Mouse (Mus musculus) CH12.LX (cell line): ENCODE data around the gene Sema3c. TPM values are rescaled to one million over a fixed set of nuclear protein-coding genes. Genes with fewer than 3 reads are reported as not detected.

ENCODE experiments used
- DNase-seq: peaks from one replicate; pipeline ENCODE4 v3.0.0-alpha.2; 2013; ENCODE audit errors: extremely low read depth
- H3K27ac ChIP-seq: 2 replicates; pipeline ENCODE4 v1.5.1; 2012; ENCODE audit warnings: low read depth, mild to moderate bottlenecking, control low read depth, moderate library complexity; ENCODE audit not compliant: insufficient read depth
- H3K27me3 ChIP-seq: replicated peaks from 2 replicates; pipeline ENCODE3; 2012; ENCODE audit warnings: inconsistent platforms
- H3K36me3 ChIP-seq, 2 experiments: replicated peaks in 1 of 2; 2 replicates each; pipeline versions ENCODE3 to v1.6.1; 2012; ENCODE audit warnings: inconsistent platforms in 1 of 2, low read length in 1 of 2, mild to moderate bottlenecking in 1 of 2, mixed read lengths in 1 of 2, moderate library complexity in 1 of 2; ENCODE audit not compliant: control insufficient read depth in 1 of 2, insufficient read depth in 1 of 2
- H3K4me1 ChIP-seq, 2 experiments: 2 replicates each; pipeline ENCODE4 v1.6.1; 2012; ENCODE audit warnings: inconsistent platforms in 1 of 2, moderate library complexity in 1 of 2; ENCODE audit not compliant: insufficient read depth in 2 of 2, control insufficient read depth in 1 of 2
- H3K4me2 ChIP-seq: 2 replicates; pipeline ENCODE4 v1.6.1; 2012; ENCODE audit warnings: low read depth, mild to moderate bottlenecking, control low read depth; ENCODE audit not compliant: poor library complexity, insufficient read depth, severe bottlenecking
- H3K4me3 ChIP-seq, 3 experiments: fragments of 150-350 bp in 1 of 3; sonication (generic) in 1 of 3; replicated peaks in 1 of 3; 2 replicates each; pipeline versions ENCODE3 to v1.5.1; 2011 to 2012; ENCODE audit warnings: low read depth in 2 of 3, low read length in 2 of 3, mild to moderate bottlenecking in 2 of 3, moderate library complexity in 2 of 3, control low read depth in 1 of 3, improper control_type of control experiment in 1 of 3, inconsistent platforms in 1 of 3, mixed read lengths in 1 of 3; ENCODE audit not compliant: poor library complexity in 1 of 3
- H3K79me2 ChIP-seq: replicated peaks from 2 replicates; pipeline ENCODE4 v1.6.1; 2012; ENCODE audit warnings: mild to moderate bottlenecking, moderate library complexity; ENCODE audit not compliant: control insufficient read depth, poor library complexity, insufficient read depth, severe bottlenecking; ENCODE audit errors: extremely low read depth
- H3K9ac ChIP-seq: 2 replicates; pipeline ENCODE4 v1.6.1; 2012; ENCODE audit warnings: low read depth, mild to moderate bottlenecking, control low read depth, moderate library complexity; ENCODE audit not compliant: insufficient read depth
- H3K9me3 ChIP-seq: replicated peaks from 2 replicates; pipeline ENCODE3; 2012; ENCODE audit warnings: low read length, inconsistent platforms, mixed read lengths
- BHLHE40 ChIP-seq: IDR thresholded peaks from 2 replicates; pipeline ENCODE4 v1.6.1; 2011; ENCODE audit warnings: mild to moderate bottlenecking, low read depth, low read length, improper control_type of control experiment
- CHD1 ChIP-seq: IDR thresholded peaks from 2 replicates; pipeline ENCODE4 v1.6.1; 2012; ENCODE audit warnings: low read depth, low read length, improper control_type of control experiment, inconsistent platforms
- CHD2 ChIP-seq: IDR thresholded peaks from 2 replicates; pipeline ENCODE4 v1.6.1; 2011; ENCODE audit warnings: low read length, improper control_type of control experiment
- E2F4 ChIP-seq: IDR thresholded peaks from 2 replicates; pipeline ENCODE4 v1.6.1; 2011; ENCODE audit warnings: low read depth, low read length, improper control_type of control experiment; ENCODE audit not compliant: insufficient replicate concordance
- ELF1 ChIP-seq: IDR thresholded peaks from 2 replicates; pipeline ENCODE4 v1.6.1; 2014; ENCODE audit warnings: low read depth, mild to moderate bottlenecking, inconsistent platforms, low read length, improper control_type of control experiment
- EP300 ChIP-seq: IDR thresholded peaks from 2 replicates; pipeline ENCODE4 v1.6.1; 2011; ENCODE audit warnings: low read length, improper control_type of control experiment
- JUN ChIP-seq: IDR thresholded peaks from 2 replicates; pipeline ENCODE4 v1.6.1; 2011; ENCODE audit warnings: low read depth, mild to moderate bottlenecking, low read length, improper control_type of control experiment, moderate library complexity; ENCODE audit not compliant: insufficient read depth
- KAT2A ChIP-seq: IDR thresholded peaks from 2 replicates; pipeline ENCODE4 v1.6.1; 2012; ENCODE audit warnings: low read length, improper control_type of control experiment, inconsistent platforms; ENCODE audit not compliant: insufficient replicate concordance
- MAZ ChIP-seq: IDR thresholded peaks from 2 replicates; pipeline ENCODE4 v1.6.1; 2012; ENCODE audit warnings: low read depth, mild to moderate bottlenecking, inconsistent platforms, low read length, improper control_type of control experiment, moderate library complexity
- MEF2A ChIP-seq: IDR thresholded peaks from 2 replicates; pipeline ENCODE4 v1.6.1; 2014; ENCODE audit warnings: low read depth, mild to moderate bottlenecking, inconsistent platforms, low read length, improper control_type of control experiment, borderline replicate concordance
- PAX5 ChIP-seq: IDR thresholded peaks from 2 replicates; pipeline ENCODE4 v1.6.1; 2012; ENCODE audit warnings: low read length, inconsistent platforms, mixed read lengths
- POLR2A ChIP-seq: IDR thresholded peaks from 2 replicates; pipeline ENCODE4 v1.6.1; 2011; ENCODE audit warnings: low read depth, mild to moderate bottlenecking, improper control_type of control experiment, low read length
- SMC3 ChIP-seq: IDR thresholded peaks from 2 replicates; pipeline ENCODE4 v1.6.1; 2011; ENCODE audit warnings: low read depth, low read length, improper control_type of control experiment
- TCF12 ChIP-seq: IDR thresholded peaks from 2 replicates; pipeline ENCODE4 v1.6.1; 2014; ENCODE audit warnings: low read depth, mild to moderate bottlenecking, inconsistent platforms, low read length, improper control_type of control experiment
- UBTF ChIP-seq: IDR thresholded peaks from 2 replicates; pipeline ENCODE4 v1.6.1; 2012; ENCODE audit warnings: low read depth, mild to moderate bottlenecking, inconsistent platforms, low read length, improper control_type of control experiment, moderate library complexity
- ZC3H11A ChIP-seq: IDR thresholded peaks from 2 replicates; pipeline ENCODE4 v1.6.1; 2012; ENCODE audit warnings: low read depth, mild to moderate bottlenecking, inconsistent platforms, low read length, improper control_type of control experiment
- ZMIZ1 ChIP-seq: IDR thresholded peaks from 2 replicates; pipeline ENCODE4 v1.6.1; 2012; ENCODE audit warnings: low read depth, mild to moderate bottlenecking, inconsistent platforms, low read length, improper control_type of control experiment
- ZNF384 ChIP-seq: IDR thresholded peaks from 2 replicates; pipeline ENCODE4 v1.6.1; 2012; ENCODE audit warnings: low read depth, low read length, improper control_type of control experiment, inconsistent platforms
- dilution Hi-C: fragments of 300-500 bp; cut with MboI; formaldehyde crosslinking; loops from 2 replicates; pipeline ENCODE4 v1.14.3; 2020; ENCODE audit warnings: low sequenced_read_pairs; ENCODE audit not compliant: extremely low pct_unique_long_range_greater_than_20kb, extremely low pct_ligation_motif_present
- in situ Hi-C: fragments of 300-500 bp; cut with MboI; formaldehyde crosslinking; loops from 3 replicates; pipeline ENCODE4 v1.14.3; 2019; ENCODE audit warnings: low sequenced_read_pairs, low pct_ligation_motif_present, low pct_unique_long_range_greater_than_20kb, mixed read lengths
- polyA plus RNA-seq: library from polyadenylated mRNA; unstranded; fragments of >175 nt; gene quantifications from 2 replicates; pipeline ENCODE4 v1.2.1, GENCODE M21; 2012; ENCODE audit warnings: low read depth; ENCODE audit not compliant: insufficient read length
- total RNA-seq, 2 experiments: library from RNA; depleted of rRNA; stranded (reverse); fragments of 300-350 nt in 1 of 2; fragments of >200 nt in 1 of 2; gene quantifications; 2 replicates each; pipeline ENCODE4 v1.2.3; 2012 to 2014

The Sema3c gene
- total and polyA plus RNA-seq, 3 experiments = not detected

DNA sequence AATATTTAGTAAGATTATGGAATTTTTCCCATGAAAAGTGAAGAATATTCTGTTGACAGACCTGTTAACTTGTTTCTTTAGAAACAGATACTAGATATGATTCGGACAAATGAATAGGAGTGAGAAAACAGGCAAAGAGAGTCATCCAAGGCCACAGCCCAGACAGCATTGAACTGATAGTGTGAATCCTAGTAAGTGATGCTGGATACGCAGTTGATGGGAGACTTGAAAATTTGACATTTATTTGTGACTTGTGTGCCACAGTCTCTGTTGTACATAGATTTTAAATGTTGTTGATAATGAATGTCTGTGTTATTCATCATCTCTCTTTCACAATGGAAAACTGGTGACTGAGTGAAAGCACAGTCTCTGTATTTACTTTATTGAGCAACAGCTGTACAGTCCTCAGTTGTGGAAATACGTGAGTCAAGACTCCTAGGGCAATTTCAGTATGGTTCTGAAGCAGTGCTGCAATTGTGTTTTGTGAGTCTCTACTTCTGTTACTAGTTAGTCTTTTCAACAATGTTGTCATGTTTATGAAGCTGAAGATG lies 17.3 kb upstream of the Sema3c start:
- H3K27ac ChIP-seq = no peak overlapping the region
- no peak overlapping the region for H3K4me2 ChIP-seq
- no peak overlapping the region for H3K9ac ChIP-seq
- H3K27me3 ChIP-seq = no peaks in the 10 kb centered on the region
- no peak overlapping the region for H3K4me3 ChIP-seq
- DNase-seq = no peak
- no peaks in the 10 kb centered on the region for H3K9me3 ChIP-seq
- H3K4me1 ChIP-seq = peaks cover 3 to 4% of the 10 kb centered on the region in 2 experiments; a peak in 2 of 4 replicates
- in situ Hi-C loops (no loop called here), dilution Hi-C loops (no loop called here)
- no peaks in the 10 kb centered on the region for H3K79me2 ChIP-seq
- no peak for TF ChIP-seq CHD1
- no peak for TF ChIP-seq MAZ
- TF ChIP-seq PAX5 = no peak
- TF ChIP-seq ZMIZ1 = no peak
- TF ChIP-seq MEF2A = no peak
- TF ChIP-seq ZC3H11A = no peak
- no peak for TF ChIP-seq UBTF
- TF ChIP-seq E2F4 = no peak
- TF ChIP-seq SMC3 = no peak
- TF ChIP-seq TCF12 = no peak
- TF ChIP-seq ELF1 = no peak
- TF ChIP-seq JUN = no peak
- TF ChIP-seq POLR2A = no peak
- no peak for TF ChIP-seq KAT2A
- no peak for TF ChIP-seq EP300
- TF ChIP-seq CHD2 = no peak
- H3K36me3 ChIP-seq = no peaks in the 10 kb centered on the region

DNA sequence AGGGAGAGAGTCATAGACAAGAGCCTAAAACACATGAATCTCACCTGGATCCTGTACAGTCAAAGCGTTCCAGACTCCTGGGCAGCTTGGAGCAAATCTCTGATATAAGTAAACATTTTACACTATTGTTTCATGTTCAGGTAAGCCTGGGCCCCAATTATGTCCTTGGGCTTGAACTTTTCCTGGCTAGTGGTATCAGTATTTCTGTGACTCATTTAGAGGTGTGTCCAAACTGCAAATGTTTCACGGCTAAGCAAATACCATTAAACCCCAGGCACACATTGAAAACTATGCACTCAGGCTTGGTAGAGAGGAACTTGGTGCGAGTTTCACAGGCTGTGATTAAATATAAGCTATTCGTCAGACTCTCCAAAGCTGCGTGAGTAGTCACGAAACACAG lies 2.5 kb upstream of the Sema3c start:
- Histone ChIP-seq H3K27ac (no peak overlapping the region), H3K4me3 (no peak overlapping the region), H3K9ac (no peak overlapping the region), H3K4me2 (no peak overlapping the region), H3K4me1 (no peaks in the 10 kb centered on the region), H3K36me3 (no peaks in the 10 kb centered on the region), H3K27me3 (no peaks in the 10 kb centered on the region), H3K9me3 (no peaks in the 10 kb centered on the region), H3K79me2 (no peaks in the 10 kb centered on the region)
- TF ChIP-seq ZNF384 (no peak), MEF2A (0 out of 2 replicates have a peak, but pooled peaks have one; percentile 30), EP300 (0 out of 2 replicates have a peak, but pooled peaks have one; percentile 30), PAX5 (no peak), BHLHE40 (peak; percentile 23; the same call in 1 of the 2 replicates)
- DNase-seq = peak; percentile 20
- in situ Hi-C loops = no loop called here
- dilution Hi-C loops = no loop called here
